Mouse (Mus musculus) lung, postnatal 0 days (tissue): ENCODE measurements around the gene Nin.

Experiments
- CTCF ChIP-seq: IDR thresholded peaks from 2 replicates; pipeline ENCODE4 v1.5.1; 2016; ENCODE audit warnings: antibody characterized with exemption, mild to moderate bottlenecking
- EP300 ChIP-seq: IDR thresholded peaks from 2 replicates; pipeline ENCODE4 v1.6.1; 2016; ENCODE audit warnings: antibody characterized with exemption, mild to moderate bottlenecking, control low read depth

- TF ChIP-seq CTCF (no peak), EP300 (no peak)
Measured at GRCm38 (mm10) chr12:70044353-70044752, 69.2 kb downstream of the Nin start.
